Mouse (Mus musculus): ENCODE measurements around the gene Fam71b. TPM values are rescaled to one million over a fixed set of nuclear protein-coding genes. Genes with fewer than 3 reads are reported as not detected.

Gene Fam71b
- polyA plus RNA-seq, 1 experiment from 2014 or later, result not detected

DNA sequence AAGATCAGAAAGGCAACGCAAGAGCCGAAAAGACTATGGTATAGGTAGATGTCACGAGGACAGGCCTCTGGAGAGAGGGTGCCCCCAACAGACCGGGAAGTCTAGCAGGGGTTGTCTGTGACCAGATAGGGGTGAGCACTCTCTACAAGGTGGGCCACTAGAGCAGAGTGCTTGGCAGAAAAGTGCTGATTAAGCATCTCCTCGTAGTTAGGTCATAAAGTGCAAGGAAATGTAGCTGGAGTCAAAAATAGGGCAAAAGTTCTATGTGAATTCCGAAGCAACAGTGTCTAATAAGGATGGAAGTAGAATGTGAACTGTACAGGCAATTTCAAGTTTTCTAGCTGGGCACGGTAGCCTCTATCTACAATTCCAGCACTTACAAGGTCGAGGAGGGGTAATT, 25.1 kb upstream of the Fam71b start:
- no peaks in the 10 kb centered on the region for H3K27me3 ChIP-seq
- no peak overlapping the region for H3K4me3 ChIP-seq
- H3K27ac ChIP-seq, result no peak overlapping the region
- WGBS, result 90% methylated on average over 8 of the region's 8 CpGs
- no peaks in the 10 kb centered on the region for H3K4me1 ChIP-seq
- no peaks in the 10 kb centered on the region; the same call in 1 of the 2 replicates for H3K9me3 ChIP-seq (replicated peaks)
- H3K36me3 ChIP-seq (ENCODE audit: poor library complexity, severe bottlenecking), result no peaks in the 10 kb centered on the region
- no peak for ATAC-seq
- no peak overlapping the region for H3K4me2 ChIP-seq
- H3K9ac ChIP-seq, result no peak overlapping the region

- no peaks in the 10 kb centered on the region for H3K27me3 ChIP-seq
- whole genome bisulfite sequencing, result 91% methylated on average over 8 of the region's 8 CpGs
- H3K4me3 ChIP-seq, result no peak overlapping the region
- no peak overlapping the region for H3K27ac ChIP-seq
- ATAC-seq, result no peak
- no peaks in the 10 kb centered on the region for H3K9me3 ChIP-seq (replicated peaks)
- H3K4me2 ChIP-seq, result no peak overlapping the region
- no peaks in the 10 kb centered on the region for H3K36me3 ChIP-seq (ENCODE audit: poor library complexity, severe bottlenecking)
- H3K4me1 ChIP-seq, result no peaks in the 10 kb centered on the region
- H3K9ac ChIP-seq, result no peak overlapping the region
These were observed 23.9 kb upstream of the Fam71b start for GRCm38 (mm10) chr11:46372331-46372953.

GRCm38 (mm10) chr11:46373071-46374030, 23.0 kb upstream of the Fam71b start:
- no peak overlapping the region for H3K4me3 ChIP-seq
- no peak overlapping the region for H3K27ac ChIP-seq
- H3K4me1 ChIP-seq, result no peaks in the 10 kb centered on the region
- H3K36me3 ChIP-seq (ENCODE audit: poor library complexity, severe bottlenecking), result no peaks in the 10 kb centered on the region
- no peaks in the 10 kb centered on the region for H3K27me3 ChIP-seq
- WGBS, result 85% methylated on average over 13 of the region's 13 CpGs
- no peak overlapping the region for H3K9ac ChIP-seq
- no peaks in the 10 kb centered on the region for H3K9me3 ChIP-seq (replicated peaks)
- H3K4me2 ChIP-seq, result no peak overlapping the region
- ATAC-seq, result no peak

DNA sequence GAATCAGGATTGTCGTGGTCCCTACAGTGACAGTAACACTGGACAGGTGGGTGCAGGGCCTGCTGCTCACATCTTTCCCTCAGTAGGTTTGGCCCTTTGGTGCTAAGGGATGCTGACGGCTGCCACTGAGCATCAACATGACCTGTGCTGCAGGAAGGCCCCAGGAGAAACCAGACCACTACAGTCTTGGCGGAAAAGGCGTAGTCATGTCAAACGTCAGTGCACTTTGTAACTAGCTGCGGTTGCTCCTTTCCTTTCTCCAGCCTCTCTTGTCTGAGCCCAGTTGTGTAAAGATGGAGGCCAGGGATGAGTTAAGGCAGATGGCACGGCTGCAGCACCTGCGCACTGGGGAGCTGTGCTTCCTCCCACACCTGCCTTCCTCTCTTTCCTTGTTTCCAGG, 21.3 kb upstream of the Fam71b start:
- no peaks in the 10 kb centered on the region for H3K36me3 ChIP-seq (ENCODE audit: poor library complexity, severe bottlenecking)
- no peak overlapping the region for H3K4me3 ChIP-seq
- H3K4me1 ChIP-seq, result no peaks in the 10 kb centered on the region
- no peak for ATAC-seq
- no peak overlapping the region for H3K4me2 ChIP-seq
- H3K9me3 ChIP-seq (replicated peaks), result no peaks in the 10 kb centered on the region
- no peak overlapping the region for H3K9ac ChIP-seq
- no peaks in the 10 kb centered on the region for H3K27me3 ChIP-seq
- H3K27ac ChIP-seq, result no peak overlapping the region
- WGBS, result 87% methylated on average over 8 of the region's 8 CpGs

DNA sequence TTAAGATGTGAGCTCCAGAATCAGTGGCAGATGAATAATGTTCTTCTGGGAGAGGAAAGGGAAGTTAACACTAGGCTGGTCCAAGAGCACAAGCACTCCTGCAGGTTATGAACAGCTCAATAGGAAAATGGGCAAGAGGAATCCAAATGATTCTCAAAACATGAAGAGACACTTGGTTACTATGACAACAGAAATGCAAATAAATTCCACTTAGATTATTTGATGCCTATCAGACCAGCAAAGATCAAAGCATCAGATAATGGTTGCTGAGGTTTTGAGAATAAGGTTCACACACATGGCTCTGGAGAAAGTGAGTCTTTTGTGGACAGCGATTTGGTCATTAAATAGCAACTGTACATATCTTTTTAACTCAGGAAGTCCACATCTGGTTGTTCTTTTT, 19.0 kb upstream of the Fam71b start:
- Histone ChIP-seq H3K4me3 (no peak overlapping the region), H3K27ac (no peak overlapping the region), H3K9me3 (replicated peaks) (no peaks in the 10 kb centered on the region), H3K4me1 (no peaks in the 10 kb centered on the region), H3K27me3 (no peaks in the 10 kb centered on the region), H3K36me3 (ENCODE audit: poor library complexity, severe bottlenecking) (no peaks in the 10 kb centered on the region), H3K9ac (no peak overlapping the region), H3K4me2 (no peak overlapping the region)
- no peak for ATAC-seq
- 91% methylated on average over 1 of the region's 1 CpGs for WGBS

- Histone ChIP-seq H3K4me1 (no peaks in the 10 kb centered on the region), H3K27ac (no peak overlapping the region)
- WGBS, result 90% methylated on average over 8 of the region's 8 CpGs
These were observed 18.3 kb upstream of the Fam71b start for GRCm38 (mm10) chr11:46377819-46378782.

GRCm38 (mm10) chr11:46380097-46380675, 16.2 kb upstream of the Fam71b start:
- no peak for ATAC-seq
- H3K9ac ChIP-seq, result no peak overlapping the region
- no peaks in the 10 kb centered on the region for H3K9me3 ChIP-seq (replicated peaks)
- H3K4me1 ChIP-seq, result no peaks in the 10 kb centered on the region
- no peaks in the 10 kb centered on the region for H3K36me3 ChIP-seq (ENCODE audit: poor library complexity, severe bottlenecking)
- H3K4me2 ChIP-seq, result no peak overlapping the region
- no peak overlapping the region for H3K27ac ChIP-seq
- no peak overlapping the region for H3K4me3 ChIP-seq
- 90% methylated on average over 7 of the region's 7 CpGs for WGBS
- H3K27me3 ChIP-seq, result no peaks in the 10 kb centered on the region

More at GRCm38 (mm10) chr11:46377819-46378782, 18.3 kb upstream of the Fam71b start:
- Histone ChIP-seq H3K4me3 (no peak overlapping the region), H3K9me3 (replicated peaks) (no peaks in the 10 kb centered on the region), H3K4me2 (no peak overlapping the region), H3K36me3 (ENCODE audit: poor library complexity, severe bottlenecking) (no peaks in the 10 kb centered on the region), H3K9ac (no peak overlapping the region), H3K27me3 (no peaks in the 10 kb centered on the region)
- ATAC-seq, result no peak

- Histone ChIP-seq H3K9me3 (replicated peaks) (no peaks in the 10 kb centered on the region), H3K27me3 (no peaks in the 10 kb centered on the region), H3K4me1 (no peaks in the 10 kb centered on the region), H3K4me2 (no peak overlapping the region), H3K9ac (no peak overlapping the region), H3K36me3 (ENCODE audit: poor library complexity, severe bottlenecking) (no peaks in the 10 kb centered on the region), H3K4me3 (no peak overlapping the region), H3K27ac (no peak overlapping the region)
- 90% methylated on average over 4 of the region's 4 CpGs for WGBS
- ATAC-seq, result no peak
These were observed 13.9 kb upstream of the Fam71b start for GRCm38 (mm10) chr11:46382466-46382865.

- H3K4me2 ChIP-seq, result no peak overlapping the region
- H3K9ac ChIP-seq, result no peak overlapping the region
- no peak for ATAC-seq
- no peak overlapping the region for H3K4me3 ChIP-seq
- no peaks in the 10 kb centered on the region for H3K27me3 ChIP-seq
- H3K9me3 ChIP-seq (replicated peaks), result no peaks in the 10 kb centered on the region
- H3K36me3 ChIP-seq (ENCODE audit: poor library complexity, severe bottlenecking), result no peaks in the 10 kb centered on the region
- no peaks in the 10 kb centered on the region for H3K4me1 ChIP-seq
- WGBS, result 82% methylated on average over 2 of the region's 2 CpGs
- no peak overlapping the region for H3K27ac ChIP-seq
These were observed 11.4 kb upstream of the Fam71b start for GRCm38 (mm10) chr11:46384925-46385324.

DNA sequence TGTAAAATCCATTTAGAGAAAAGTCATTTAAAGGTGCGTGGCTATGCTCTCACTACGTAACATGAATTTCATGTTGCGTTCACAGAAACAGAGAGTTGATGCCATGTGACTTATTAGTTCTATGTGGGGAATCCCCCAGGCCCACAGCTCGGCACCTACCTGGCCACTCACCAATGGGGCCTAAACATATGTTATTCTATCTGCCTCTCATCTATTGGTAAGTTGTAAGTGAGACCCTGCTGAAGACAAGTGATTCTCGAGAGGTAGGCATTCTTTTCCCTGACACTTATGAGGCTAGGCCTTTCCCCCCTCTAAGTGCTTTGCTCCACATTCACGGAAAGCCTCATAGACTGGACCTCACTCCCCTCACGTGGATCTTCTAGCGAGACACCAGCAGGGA, 9.8 kb upstream of the Fam71b start:
- no peaks in the 10 kb centered on the region for H3K9me3 ChIP-seq (replicated peaks)
- 92% methylated on average over 8 of the region's 8 CpGs for WGBS
- no peak for ATAC-seq
- H3K4me3 ChIP-seq, result no peak overlapping the region
- no peak overlapping the region for H3K4me2 ChIP-seq
- no peaks in the 10 kb centered on the region for H3K4me1 ChIP-seq
- H3K27me3 ChIP-seq, result no peaks in the 10 kb centered on the region
- no peaks in the 10 kb centered on the region for H3K36me3 ChIP-seq (ENCODE audit: poor library complexity, severe bottlenecking)
- no peak overlapping the region for H3K9ac ChIP-seq
- no peak overlapping the region for H3K27ac ChIP-seq

GRCm38 (mm10) chr11:46387061-46387460, 9.3 kb upstream of the Fam71b start:
- no peak for ATAC-seq
- Histone ChIP-seq H3K4me2 (no peak overlapping the region), H3K9me3 (replicated peaks) (no peaks in the 10 kb centered on the region), H3K4me1 (no peaks in the 10 kb centered on the region), H3K9ac (no peak overlapping the region), H3K36me3 (ENCODE audit: poor library complexity, severe bottlenecking) (no peaks in the 10 kb centered on the region), H3K4me3 (no peak overlapping the region), H3K27me3 (no peaks in the 10 kb centered on the region), H3K27ac (no peak overlapping the region)
- 91% methylated on average over 8 of the region's 8 CpGs for WGBS

All from forebrain, embryonic 13.5 days (tissue).